Mouse (Mus musculus) duodenum, adult 2 months (tissue): Measurements from ENCODE around the gene Nkain1. TPM values are rescaled to one million over a fixed set of nuclear protein-coding genes. Genes with fewer than 3 reads are reported as not detected.

ENCODE experiments used
- polyA plus RNA-seq: library from polyadenylated mRNA; depleted of rRNA; stranded (reverse); fragments of >200 nt; gene quantifications from 2 replicates; pipeline ENCODE4 v1.2.3, GENCODE M21; 2012; ENCODE audit warnings: low replicate concordance; rRNA removed

The Nkain1 gene
- polyA plus RNA-seq, result 4.9 and 11.4 TPM in 2 replicates

GRCm38 (mm10) chr4:130574048-130574413 lies at the start of gene Nkain1:
Nkain1 (minus strand) TSS chr4:130574173.

Other genes with a start within 250 kb of the Nkain1 start
- 31.8 and 33.2 TPM in 2 replicates for gene Zcchc17, start 214.2 kb downstream of the Nkain1 start, polyA plus RNA-seq
- gene Snrnp40, start 214.0 kb downstream of the Nkain1 start, polyA plus RNA-seq, result 16.4 and 18.1 TPM in 2 replicates
- 29.4 and 37.9 TPM in 2 replicates for gene Pum1, start 89.1 kb upstream of the Nkain1 start, polyA plus RNA-seq
- gene Sdc3, start 218.4 kb upstream of the Nkain1 start, polyA plus RNA-seq, result 12.7 and 29.5 TPM in 2 replicates